Mouse (Mus musculus) embryonic facial prominence, embryonic 14.5 days (tissue): ENCODE data around the gene Ccdc148. TPM values are rescaled to one million over a fixed set of nuclear protein-coding genes. Genes with fewer than 3 reads are reported as not detected.
A peak's percentile ranks its signal among the peaks of the same experiment; 100 is the strongest.

Source experiments
- ATAC-seq: fragments of 200-750 bp; cut with Nextera tagmentation; 2 replicates; pipeline ENCODE4 v1.8.0; 2017; ENCODE audit warnings: low read depth, moderate number of reproducible peaks, moderate TSS enrichment
- DNase-seq: peaks from one replicate; pipeline ENCODE4 v3.0.0-alpha.2; 2015; ENCODE audit warnings: low spot score
- H3K27ac ChIP-seq: fragments of 300-500 bp; sonication (generic); replicated peaks from 2 replicates; pipeline ENCODE4 v1.5.1; 2014; ENCODE audit warnings: low read depth, mild to moderate bottlenecking, low read length, moderate library complexity
- H3K27me3 ChIP-seq: fragments of 300-500 bp; sonication (generic); replicated peaks from 2 replicates; pipeline ENCODE4 v1.6.1; 2014; ENCODE audit warnings: low read length; ENCODE audit not compliant: control insufficient read depth, insufficient read depth
- H3K36me3 ChIP-seq: fragments of 300-500 bp; sonication (generic); 2 replicates; pipeline ENCODE4 v1.6.1; 2014; ENCODE audit warnings: low read length, mixed read lengths; ENCODE audit not compliant: control insufficient read depth, insufficient read depth
- H3K4me1 ChIP-seq: fragments of 300-500 bp; sonication (generic); 2 replicates; pipeline ENCODE4 v1.6.1; 2014; ENCODE audit warnings: antibody characterized with exemption, low read length; ENCODE audit not compliant: control insufficient read depth, insufficient read depth
- H3K4me2 ChIP-seq: fragments of 300-500 bp; sonication (generic); 2 replicates; pipeline ENCODE4 v1.6.1; 2014; ENCODE audit warnings: low read depth, mild to moderate bottlenecking, low read length, moderate library complexity, mixed read lengths
- H3K4me3 ChIP-seq: fragments of 300-500 bp; sonication (generic); 2 replicates; pipeline ENCODE4 v1.5.1; 2014; ENCODE audit warnings: low read depth, mild to moderate bottlenecking, low read length
- H3K9ac ChIP-seq: fragments of 300-500 bp; sonication (generic); 2 replicates; pipeline ENCODE4 v1.6.1; 2014; ENCODE audit warnings: low read depth, mild to moderate bottlenecking, low read length, moderate library complexity, mixed read lengths
- H3K9me3 ChIP-seq: fragments of 300-500 bp; sonication (generic); 2 replicates; pipeline ENCODE4 v1.6.1; 2016; ENCODE audit warnings: low read length; ENCODE audit not compliant: control insufficient read depth
- WGBS: fragments of 180-500 bp; shearing (Covaris S2); extraction: QIAGEN DNeasy Blood & Tissue Kit; methylation state at CpG from one replicate; pipeline ENCODE4 v1.1.7; 2014; 5-methylcytosine and 5-hydroxymethylcytosine counted together
- polyA plus RNA-seq: library from polyadenylated mRNA; unstranded; fragments of >200 nt; fragmentation: Nextera tagmentation; extraction: Ambion mirVana; gene quantifications from 2 replicates; pipeline ENCODE4 v1.2.1, GENCODE M21; 2014

Gene Ccdc148
- polyA plus RNA-seq, 1 experiment from 2014 or later = 0.85 TPM

DNA sequence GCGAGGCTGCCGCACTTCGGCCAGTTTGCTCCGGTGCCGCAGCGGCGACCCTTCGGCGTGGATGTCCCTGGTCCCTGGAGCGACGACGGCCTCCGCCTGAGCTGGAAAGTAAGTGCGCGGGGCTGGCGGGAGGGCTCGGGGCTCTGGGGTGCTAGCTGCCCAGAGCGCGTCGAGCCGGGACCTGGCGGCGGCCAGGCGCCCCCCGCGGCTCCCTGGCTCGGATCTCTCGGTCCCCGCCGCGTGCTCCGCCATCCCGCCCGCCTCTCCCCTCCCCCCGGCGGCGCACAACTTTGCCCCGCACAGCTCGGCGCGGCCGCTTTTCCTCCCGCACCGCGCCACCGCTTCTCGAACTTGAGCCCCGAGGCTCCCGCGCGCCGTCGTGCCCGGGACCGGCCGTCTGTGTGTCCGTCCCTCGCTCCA, 548 bp upstream of the Ccdc148 start:
- 0% methylated on average over 3 of the region's 58 CpGs for WGBS
- peak overlapping the region; percentile 90 for H3K9ac ChIP-seq
- peaks cover 18% of the 10 kb centered on the region for H3K4me1 ChIP-seq
- H3K36me3 ChIP-seq = no peaks in the 10 kb centered on the region
- H3K27ac ChIP-seq = peak overlapping the region; percentile 82
- H3K4me3 ChIP-seq = peak overlapping the region; percentile 95
- peak overlapping the region; percentile 78 for H3K4me2 ChIP-seq
- ATAC-seq (peak; percentile 31), DNase-seq (no peak)
- H3K27me3 ChIP-seq = no peaks in the 10 kb centered on the region
- H3K9me3 ChIP-seq = no peaks in the 10 kb centered on the region

DNA sequence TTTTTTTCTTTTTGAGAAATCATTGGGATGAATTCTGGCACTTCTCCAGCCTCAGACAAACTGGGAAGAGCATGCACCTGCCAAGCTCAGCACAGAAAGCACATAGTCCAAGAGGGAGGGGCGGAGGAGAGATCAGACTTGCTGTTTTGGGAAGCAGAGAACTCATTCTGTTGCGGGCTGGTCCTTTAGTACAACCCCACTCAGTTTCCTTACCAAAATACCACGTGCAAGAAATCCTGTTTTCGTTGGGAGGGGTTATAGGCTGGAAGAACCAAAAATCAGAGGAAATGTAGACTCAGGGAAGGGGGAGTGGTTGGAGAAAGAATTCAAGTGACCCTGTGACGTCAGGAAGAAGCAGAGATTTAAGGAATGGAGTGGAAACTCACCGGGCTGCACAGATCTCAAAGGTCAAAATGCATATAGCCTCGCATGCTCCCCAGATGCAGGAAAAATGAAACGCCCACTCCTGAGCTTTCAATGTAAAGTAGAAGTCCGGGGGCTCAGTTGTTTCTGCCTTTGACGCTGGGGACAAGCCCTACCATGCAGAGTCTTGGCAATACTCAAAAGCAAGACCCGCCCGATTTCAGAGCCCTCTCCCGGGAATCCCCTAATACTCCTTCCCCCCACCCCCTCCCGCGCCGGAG, 400 bp downstream of the Ccdc148 start:
- under 1% methylated on average over 16 of the region's 16 CpGs for WGBS
- Histone ChIP-seq H3K9ac (peak overlapping the region; percentile 15; the same call in 1 of the 2 replicates), H3K4me3 (peak overlapping the region; percentile 95), H3K36me3 (no peaks in the 10 kb centered on the region), H3K4me1 (peaks cover 18% of the 10 kb centered on the region), H3K9me3 (no peaks in the 10 kb centered on the region), H3K27ac (peak overlapping the region; percentile 52), H3K4me2 (peak overlapping the region; percentile 78), H3K27me3 (no peaks in the 10 kb centered on the region)
- ATAC-seq (peak; percentile 2), DNase-seq (peak; percentile 46)

DNA sequence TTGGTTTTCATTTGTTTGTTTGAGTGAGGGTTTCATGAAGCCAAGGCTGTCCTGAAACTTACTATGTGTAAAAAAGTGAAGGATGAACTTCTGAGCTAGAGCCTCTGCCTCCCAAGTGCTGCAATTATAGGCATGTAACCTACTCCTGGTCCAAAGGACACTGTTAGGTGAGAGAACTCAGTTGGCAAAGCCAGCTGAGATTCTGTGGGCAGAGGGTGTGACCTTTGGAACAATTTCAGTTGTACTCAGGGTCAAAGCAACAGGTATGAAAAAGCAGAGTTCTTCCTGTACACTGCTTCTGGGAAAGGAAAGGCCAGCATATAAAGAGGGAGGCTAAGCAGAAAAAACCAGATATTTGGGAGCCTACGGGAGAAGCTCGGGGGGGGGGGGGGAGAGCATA, 2.4 kb downstream of the Ccdc148 start:
- H3K4me2 ChIP-seq = no peak overlapping the region
- WGBS = 58% methylated on average over 2 of the region's 2 CpGs
- no peak overlapping the region for H3K9ac ChIP-seq
- no peak overlapping the region for H3K27ac ChIP-seq
- H3K36me3 ChIP-seq = no peaks in the 10 kb centered on the region
- H3K4me3 ChIP-seq = no peak overlapping the region
- no peak for DNase-seq
- peaks cover 11% of the 10 kb centered on the region for H3K4me1 ChIP-seq
- H3K9me3 ChIP-seq = no peaks in the 10 kb centered on the region
- no peak for ATAC-seq
- H3K27me3 ChIP-seq = no peaks in the 10 kb centered on the region

DNA sequence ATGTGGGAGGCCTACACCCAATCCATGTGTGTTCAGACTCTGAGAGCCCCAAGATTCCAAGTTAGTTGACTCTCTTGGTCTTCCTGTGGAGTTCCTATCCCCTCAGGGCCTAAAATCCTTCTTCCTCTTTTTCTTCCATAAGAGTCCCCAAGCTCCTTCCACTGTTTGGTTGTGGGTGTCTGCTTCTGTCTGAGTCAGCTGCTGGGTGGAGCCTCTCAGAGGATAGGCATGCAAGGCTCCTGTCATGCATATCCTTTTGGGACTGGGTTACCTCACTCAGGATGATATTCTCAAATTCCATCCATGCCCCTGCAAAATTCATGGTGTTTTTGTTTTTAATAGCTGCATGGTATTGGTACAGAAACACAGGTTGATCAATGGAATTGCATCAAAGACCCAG, 5.1 kb downstream of the Ccdc148 start:
- ATAC-seq (no peak), DNase-seq (no peak)
- Histone ChIP-seq H3K9ac (no peak overlapping the region), H3K27ac (no peak overlapping the region), H3K9me3 (no peaks in the 10 kb centered on the region), H3K36me3 (no peaks in the 10 kb centered on the region), H3K27me3 (no peaks in the 10 kb centered on the region), H3K4me1 (peaks cover 6% of the 10 kb centered on the region; the same call in 1 of the 2 replicates), H3K4me3 (no peak overlapping the region), H3K4me2 (no peak overlapping the region)

DNA sequence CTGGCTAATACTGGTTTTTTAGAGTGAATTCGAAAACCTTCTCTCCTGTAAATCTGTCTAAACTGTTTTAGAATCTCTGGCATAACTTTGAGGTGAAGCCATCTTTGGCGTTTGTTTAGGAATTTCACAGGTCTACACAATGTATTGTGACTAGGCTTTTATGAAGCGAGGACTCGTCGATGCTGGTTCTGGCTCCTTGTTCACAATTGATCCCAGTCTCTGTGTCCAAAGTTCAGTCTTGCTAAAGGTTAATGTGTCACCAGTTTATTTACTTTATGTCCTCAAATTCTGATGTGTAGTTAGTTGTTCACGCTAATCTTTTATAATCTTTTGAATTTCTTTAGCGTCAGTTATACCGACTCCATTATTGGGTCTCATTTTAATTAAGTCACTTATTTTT, 29.4 kb downstream of the Ccdc148 start:
- no peaks in the 10 kb centered on the region for H3K4me1 ChIP-seq
- H3K4me2 ChIP-seq = no peak overlapping the region
- H3K27ac ChIP-seq = no peak overlapping the region
- H3K4me3 ChIP-seq = no peak overlapping the region
- H3K9ac ChIP-seq = no peak overlapping the region
- no peaks in the 10 kb centered on the region for H3K9me3 ChIP-seq
- no peak for DNase-seq
- no peak for ATAC-seq
- H3K27me3 ChIP-seq = no peaks in the 10 kb centered on the region
- WGBS = 88% methylated on average over 8 of the region's 8 CpGs
- H3K36me3 ChIP-seq = no peaks in the 10 kb centered on the region

DNA sequence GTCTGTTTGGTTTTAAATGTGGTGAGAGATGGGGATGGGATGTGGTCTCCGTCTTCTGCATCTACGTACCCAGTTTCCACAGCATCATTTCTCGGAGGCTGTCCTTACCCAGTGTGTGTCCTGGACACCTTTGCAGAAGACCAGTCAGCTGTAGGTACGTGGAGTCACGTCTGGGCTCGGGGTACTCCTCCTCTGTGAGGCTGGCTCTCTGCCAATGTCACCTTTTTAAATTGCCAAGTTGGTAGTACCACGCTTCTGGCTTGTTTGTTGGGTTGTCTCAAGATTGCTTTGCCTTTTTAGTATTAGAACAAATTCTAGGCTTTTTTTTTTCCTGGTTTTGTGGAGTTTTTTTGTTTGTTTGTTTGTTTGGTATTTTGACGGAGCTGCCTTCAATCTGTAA, 30.7 kb downstream of the Ccdc148 start:
- DNase-seq (no peak), ATAC-seq (no peak)
- no peak overlapping the region for H3K27ac ChIP-seq
- WGBS = 80% methylated on average over 8 of the region's 8 CpGs
- H3K9ac ChIP-seq = no peak overlapping the region
- no peak overlapping the region for H3K4me2 ChIP-seq
- no peaks in the 10 kb centered on the region for H3K27me3 ChIP-seq
- no peak overlapping the region for H3K4me3 ChIP-seq
- no peaks in the 10 kb centered on the region for H3K9me3 ChIP-seq
- no peaks in the 10 kb centered on the region for H3K36me3 ChIP-seq
- H3K4me1 ChIP-seq = no peaks in the 10 kb centered on the region

DNA sequence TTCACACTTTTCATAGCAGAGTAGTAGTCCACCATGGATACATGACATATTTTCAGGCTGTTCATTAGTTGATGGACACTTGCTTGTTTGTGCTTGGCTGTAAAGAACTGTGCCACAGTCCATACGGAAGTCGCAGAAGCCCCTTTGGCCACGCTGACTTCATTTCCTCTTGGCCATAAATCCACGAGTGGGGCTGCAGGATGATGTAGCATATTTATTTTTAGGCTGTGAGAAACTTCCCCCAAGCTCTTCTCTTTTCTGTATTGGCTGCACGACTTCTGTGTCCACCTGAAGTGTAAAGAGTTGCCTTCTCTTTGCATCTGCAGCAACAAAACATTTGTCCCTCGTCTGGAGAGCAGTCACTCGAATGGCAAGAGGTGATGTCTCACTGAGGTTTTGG, 31.5 kb downstream of the Ccdc148 start:
- ATAC-seq (no peak), DNase-seq (no peak)
- no peak overlapping the region for H3K27ac ChIP-seq
- no peaks in the 10 kb centered on the region for H3K4me1 ChIP-seq
- H3K36me3 ChIP-seq = no peaks in the 10 kb centered on the region
- H3K27me3 ChIP-seq = no peaks in the 10 kb centered on the region
- no peak overlapping the region for H3K4me3 ChIP-seq
- no peak overlapping the region for H3K9ac ChIP-seq
- no peaks in the 10 kb centered on the region for H3K9me3 ChIP-seq
- WGBS = 82% methylated on average over 7 of the region's 7 CpGs
- no peak overlapping the region for H3K4me2 ChIP-seq

DNA sequence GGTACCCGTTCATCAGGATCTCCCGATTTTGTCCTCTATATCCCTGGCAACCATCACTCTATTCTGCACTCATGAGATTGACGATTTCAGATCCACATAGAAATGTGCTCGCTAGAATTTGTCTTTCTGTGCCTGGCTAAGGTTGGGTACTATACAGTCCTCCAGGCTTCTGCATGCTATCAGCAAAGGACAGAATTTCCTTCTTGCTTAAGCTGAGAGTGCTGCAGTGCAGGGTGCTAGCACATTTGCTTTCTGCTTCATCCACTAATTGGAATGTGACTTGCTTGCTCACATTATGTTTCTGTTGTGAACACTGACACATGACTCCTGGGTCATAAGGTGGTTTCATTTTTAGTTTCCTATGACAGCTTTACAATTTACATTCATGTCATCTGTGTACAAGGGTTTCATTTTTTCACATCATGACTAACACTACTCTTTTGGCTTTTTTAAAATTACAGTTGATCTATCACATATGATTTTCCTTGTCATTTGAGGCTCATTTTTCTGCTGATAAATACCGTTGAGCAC, 104.8 kb downstream of the Ccdc148 start:
- DNase-seq = no peak
- WGBS = 72% methylated on average over 5 of the region's 5 CpGs
- Histone ChIP-seq H3K9ac (no peak overlapping the region), H3K27ac (no peak overlapping the region), H3K4me2 (no peak overlapping the region), H3K4me1 (no peaks in the 10 kb centered on the region), H3K4me3 (no peak overlapping the region), H3K27me3 (no peaks in the 10 kb centered on the region), H3K9me3 (0 out of 2 replicates have a peak, but pooled peaks cover 3% of the 10 kb centered on the region), H3K36me3 (no peaks in the 10 kb centered on the region)
- no peak for ATAC-seq

DNA sequence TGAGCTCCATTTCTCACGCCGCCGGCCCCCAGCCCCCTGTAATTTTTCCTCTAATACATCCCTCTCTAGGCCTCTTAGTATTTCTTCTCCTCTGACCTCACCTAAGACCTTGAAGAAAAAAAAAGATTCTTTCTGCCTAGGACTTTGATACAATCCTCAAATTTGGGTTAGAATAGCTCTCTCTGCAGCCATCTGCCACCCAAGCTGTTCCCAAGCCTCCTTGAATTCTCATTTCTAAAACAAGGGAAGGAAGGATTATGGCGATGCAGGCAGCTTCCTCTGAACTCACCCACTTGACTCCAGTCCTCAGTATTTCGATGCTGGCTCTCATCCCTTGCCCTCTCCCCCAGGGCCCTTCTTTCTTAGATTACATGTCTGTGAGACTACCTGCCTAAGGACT, 106.1 kb downstream of the Ccdc148 start:
- H3K4me2 ChIP-seq = no peak overlapping the region
- no peak overlapping the region for H3K9ac ChIP-seq
- no peak for ATAC-seq
- no peak overlapping the region for H3K27ac ChIP-seq
- DNase-seq = no peak
- 0 out of 2 replicates have a peak, but pooled peaks cover 3% of the 10 kb centered on the region for H3K9me3 ChIP-seq
- no peaks in the 10 kb centered on the region for H3K4me1 ChIP-seq
- 63% methylated on average over 5 of the region's 5 CpGs for WGBS
- no peaks in the 10 kb centered on the region for H3K36me3 ChIP-seq
- H3K27me3 ChIP-seq = no peaks in the 10 kb centered on the region
- no peak overlapping the region for H3K4me3 ChIP-seq
